Mouse (Mus musculus): ENCODE results near the gene Srsf2. TPM values are rescaled to one million over a fixed set of nuclear protein-coding genes. Genes with fewer than 3 reads are reported as not detected.

Gene Srsf2
- polyA plus RNA-seq, 1 experiment from 2014 or later = 818 TPM

DNA sequence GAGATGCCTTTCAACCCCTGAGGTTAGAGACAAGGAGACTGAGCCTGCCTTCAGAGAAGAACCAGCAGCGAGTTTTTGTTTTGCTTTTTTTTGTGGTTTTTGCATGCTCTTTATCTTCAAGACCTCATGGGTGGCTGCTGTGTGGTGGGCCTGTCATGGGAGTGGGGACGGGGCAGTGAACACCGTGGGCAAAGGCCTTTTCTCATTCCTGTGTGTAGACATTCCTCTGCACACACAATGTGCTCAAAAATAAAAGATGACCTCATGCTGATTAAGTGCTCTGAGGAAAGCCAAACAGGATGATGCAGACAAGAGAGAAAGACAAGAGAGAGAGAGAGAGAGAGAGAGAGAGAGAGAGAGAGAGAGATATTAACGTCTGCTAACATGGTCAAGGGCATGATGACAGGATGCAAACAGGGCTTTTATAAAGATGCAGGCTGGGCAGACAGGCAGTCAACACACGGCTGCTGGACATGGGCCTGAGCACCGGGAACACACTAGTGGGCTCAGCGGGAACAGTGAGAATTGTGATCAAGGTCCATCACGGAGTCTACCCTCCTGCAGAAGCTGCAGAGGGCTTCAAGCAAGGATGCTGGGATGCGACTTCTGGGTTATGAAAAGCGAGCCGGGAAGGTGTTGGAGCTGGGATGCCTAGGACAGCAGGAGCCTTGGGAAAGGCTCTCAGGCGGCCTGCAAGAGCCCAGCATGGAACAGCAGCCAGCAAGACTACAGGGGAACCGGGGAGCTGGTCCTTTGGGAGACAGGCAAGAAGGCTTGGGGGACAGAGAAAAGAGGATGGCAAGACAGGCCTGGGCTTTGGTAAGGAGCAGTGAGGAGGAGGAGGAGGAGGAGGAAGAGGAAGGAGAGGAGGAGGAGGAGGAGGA is 31.6 kb downstream of the Srsf2 start:
- peak overlapping the region; percentile 53 for H3K27ac ChIP-seq
- 58% methylated on average over 13 of the region's 13 CpGs for WGBS

GRCm38 (mm10) chr11:116819932-116820593 is 32.8 kb downstream of the Srsf2 start:
- 92% methylated on average over 5 of the region's 5 CpGs for WGBS
- Histone ChIP-seq H3K27ac (peak overlapping the region; percentile 53; the same call in 1 of the 2 replicates), H3K9me3 (no peaks in the 10 kb centered on the region), H3K27me3 (ENCODE audit: insufficient read depth, poor library complexity, severe bottlenecking) (0 out of 2 replicates have a peak, but pooled peaks cover 4% of the 10 kb centered on the region), H3K4me1 (replicated peaks) (peaks cover 69% of the 10 kb centered on the region), H3K36me3 (0 out of 2 replicates have a peak, but pooled peaks cover 5% of the 10 kb centered on the region), H3K4me3 (no peak overlapping the region)
- DNase-seq (ENCODE audit: low spot score) = no peak

More for the DNA sequence above, 31.6 kb downstream of the Srsf2 start:
- peaks cover 69% of the 10 kb centered on the region for H3K4me1 ChIP-seq (replicated peaks)
- 0 out of 2 replicates have a peak, but pooled peaks cover 5% of the 10 kb centered on the region for H3K36me3 ChIP-seq
- H3K27me3 ChIP-seq (ENCODE audit: insufficient read depth, poor library complexity, severe bottlenecking) = 0 out of 2 replicates have a peak, but pooled peaks cover 2% of the 10 kb centered on the region
- no peak overlapping the region for H3K4me3 ChIP-seq
- H3K9me3 ChIP-seq = no peaks in the 10 kb centered on the region
- no peak for DNase-seq (ENCODE audit: low spot score)

GRCm38 (mm10) chr11:116818722-116819121 is 34.2 kb downstream of the Srsf2 start:
- Histone ChIP-seq H3K4me3 (no peak overlapping the region), H3K4me1 (replicated peaks) (peaks cover 79% of the 10 kb centered on the region), H3K9me3 (no peaks in the 10 kb centered on the region), H3K27me3 (ENCODE audit: insufficient read depth, poor library complexity, severe bottlenecking) (0 out of 2 replicates have a peak, but pooled peaks cover 4% of the 10 kb centered on the region), H3K36me3 (0 out of 2 replicates have a peak, but pooled peaks cover 5% of the 10 kb centered on the region), H3K27ac (0 out of 2 replicates have a peak overlapping the region, but pooled peaks have one; percentile 12)
- WGBS = 76% methylated on average over 8 of the region's 8 CpGs
- DNase-seq (ENCODE audit: low spot score) = no peak

DNA sequence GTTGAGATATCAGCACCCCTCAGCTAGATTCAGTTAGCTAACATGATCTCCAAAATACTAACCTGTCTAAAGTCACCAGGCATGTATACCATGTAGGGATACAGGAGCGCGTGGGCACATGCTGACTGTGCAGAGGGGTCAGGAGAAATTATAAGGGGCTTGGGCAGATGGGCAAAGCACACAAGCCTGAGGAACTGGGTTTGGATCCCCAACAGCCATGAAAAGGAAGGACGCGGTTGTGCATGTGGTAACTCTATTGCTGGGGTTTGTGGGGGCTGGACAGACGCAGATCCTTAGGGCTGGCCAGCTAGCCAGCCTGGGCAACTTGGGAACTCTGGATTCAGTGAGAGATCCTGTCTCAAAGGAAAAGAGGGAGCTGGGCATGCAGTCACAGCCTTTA is 35.3 kb downstream of the Srsf2 start:
- WGBS = 98% methylated on average over 5 of the region's 5 CpGs
- no peaks in the 10 kb centered on the region for H3K9me3 ChIP-seq
- H3K27me3 ChIP-seq (ENCODE audit: insufficient read depth, poor library complexity, severe bottlenecking) = 0 out of 2 replicates have a peak, but pooled peaks cover 4% of the 10 kb centered on the region
- no peak overlapping the region for H3K4me3 ChIP-seq
- no peak for DNase-seq (ENCODE audit: low spot score)
- H3K27ac ChIP-seq = no peak overlapping the region
- no peaks in the 10 kb centered on the region for H3K36me3 ChIP-seq
- H3K4me1 ChIP-seq (replicated peaks) = peaks cover 88% of the 10 kb centered on the region

DNA sequence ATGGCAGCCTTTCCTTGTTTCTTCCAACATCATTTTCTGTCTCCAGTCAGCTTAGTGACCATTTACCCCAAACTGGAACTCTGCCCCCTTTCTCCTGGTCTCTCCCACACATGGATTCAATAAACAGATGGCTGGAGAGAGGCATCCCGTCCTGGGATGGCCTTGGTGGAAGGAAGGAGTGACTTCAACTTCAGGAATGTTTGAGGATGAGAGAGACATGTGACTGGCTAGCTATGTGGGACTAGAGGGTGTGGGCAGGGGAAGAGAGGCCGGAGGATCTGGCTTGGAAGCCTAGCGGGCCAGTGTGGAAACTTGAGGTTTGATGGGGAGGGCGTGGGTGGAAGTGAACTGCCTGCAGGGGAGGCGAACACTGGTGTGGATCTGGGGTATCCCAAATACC is 36.1 kb downstream of the Srsf2 start:
- no peaks in the 10 kb centered on the region for H3K9me3 ChIP-seq
- 0 out of 2 replicates have a peak overlapping the region, but pooled peaks have one; percentile 86 for H3K27ac ChIP-seq
- no peak for DNase-seq (ENCODE audit: low spot score)
- H3K4me3 ChIP-seq = no peak overlapping the region
- H3K4me1 ChIP-seq (replicated peaks) = peaks cover 88% of the 10 kb centered on the region
- H3K27me3 ChIP-seq (ENCODE audit: insufficient read depth, poor library complexity, severe bottlenecking) = 0 out of 2 replicates have a peak, but pooled peaks cover 4% of the 10 kb centered on the region
- no peaks in the 10 kb centered on the region for H3K36me3 ChIP-seq
- 77% methylated on average over 5 of the region's 5 CpGs for WGBS

DNA sequence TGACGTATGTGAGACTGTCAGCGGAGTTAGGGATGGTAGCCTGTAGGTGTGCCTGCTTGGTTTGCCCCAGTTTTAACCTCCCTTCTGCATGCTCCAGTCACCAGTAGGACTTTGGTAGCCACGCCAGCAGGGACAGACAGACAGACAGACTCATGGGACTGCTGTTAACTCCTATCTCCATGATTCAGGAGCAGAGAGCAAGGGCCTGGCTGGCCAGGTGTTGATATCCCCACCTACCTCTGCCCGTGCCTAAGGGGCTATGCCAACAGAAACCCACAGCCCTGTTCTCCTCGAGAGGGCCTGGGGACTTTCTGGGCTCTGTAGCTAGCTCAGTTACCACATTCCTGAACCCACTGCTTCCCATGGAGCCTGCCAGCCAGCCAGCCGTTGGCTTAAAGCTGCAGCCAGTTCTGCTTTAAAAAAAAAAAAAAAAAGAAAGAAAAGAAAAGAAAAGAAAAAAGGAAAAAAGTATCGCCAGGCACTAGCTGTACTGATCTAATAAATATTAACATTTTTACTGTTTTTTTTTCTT is 37.9 kb downstream of the Srsf2 start:
- no peak for DNase-seq (ENCODE audit: low spot score)
- peak overlapping the region; percentile 48; the same call in 1 of the 2 replicates for H3K4me3 ChIP-seq
- H3K9me3 ChIP-seq = no peaks in the 10 kb centered on the region
- H3K27me3 ChIP-seq (ENCODE audit: insufficient read depth, poor library complexity, severe bottlenecking) = peaks cover 7% of the 10 kb centered on the region; the same call in 1 of the 2 replicates
- no peaks in the 10 kb centered on the region for H3K36me3 ChIP-seq
- peak overlapping the region; percentile 93 for H3K27ac ChIP-seq
- WGBS = 19% methylated on average over 7 of the region's 7 CpGs
- peaks cover 90% of the 10 kb centered on the region for H3K4me1 ChIP-seq (replicated peaks)

- Histone ChIP-seq H3K27ac (peak overlapping the region; percentile 93), H3K9me3 (no peaks in the 10 kb centered on the region), H3K36me3 (no peaks in the 10 kb centered on the region), H3K4me3 (peak overlapping the region; percentile 48), H3K27me3 (ENCODE audit: insufficient read depth, poor library complexity, severe bottlenecking) (peaks cover 14% of the 10 kb centered on the region), H3K4me1 (replicated peaks) (peaks cover 92% of the 10 kb centered on the region)
- 3% methylated on average over 20 of the region's 20 CpGs for WGBS
- peak; percentile 83 for DNase-seq (ENCODE audit: low spot score)
These were observed 38.6 kb downstream of the Srsf2 start for GRCm38 (mm10) chr11:116814076-116814883.

DNA sequence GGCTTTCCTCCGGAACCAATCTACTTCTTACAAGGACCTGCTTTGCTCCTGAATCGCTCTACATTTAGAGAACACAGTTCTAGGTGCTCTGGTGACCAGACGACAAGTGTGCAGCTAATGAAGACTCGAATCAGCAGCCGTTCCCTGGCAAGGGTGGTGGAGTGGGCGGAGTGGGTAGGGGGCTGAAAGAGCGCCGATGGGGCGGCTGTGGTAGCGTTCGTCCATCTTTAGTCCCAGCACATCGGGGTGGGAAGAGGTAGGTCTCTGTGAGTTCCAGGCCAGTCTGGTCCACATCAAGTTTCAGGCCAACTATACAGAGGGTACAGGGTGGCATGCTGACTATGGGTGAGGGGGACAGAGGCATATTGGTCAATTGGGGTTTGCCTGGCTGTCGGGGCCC is 39.3 kb downstream of the Srsf2 start:
- WGBS = 74% methylated on average over 13 of the region's 13 CpGs
- H3K27me3 ChIP-seq (ENCODE audit: insufficient read depth, poor library complexity, severe bottlenecking) = peaks cover 14% of the 10 kb centered on the region
- peaks cover 90% of the 10 kb centered on the region for H3K4me1 ChIP-seq (replicated peaks)
- H3K4me3 ChIP-seq = peak overlapping the region; percentile 48
- H3K9me3 ChIP-seq = no peaks in the 10 kb centered on the region
- H3K36me3 ChIP-seq = 0 out of 2 replicates have a peak, but pooled peaks cover 2% of the 10 kb centered on the region
- no peak for DNase-seq (ENCODE audit: low spot score)
- peak overlapping the region; percentile 93 for H3K27ac ChIP-seq

GRCm38 (mm10) chr11:116812793-116813529 is 39.9 kb downstream of the Srsf2 start:
- H3K27me3 ChIP-seq (ENCODE audit: insufficient read depth, poor library complexity, severe bottlenecking) = peaks cover 14% of the 10 kb centered on the region
- H3K4me1 ChIP-seq (replicated peaks) = peaks cover 93% of the 10 kb centered on the region
- peak overlapping the region; percentile 93 for H3K27ac ChIP-seq
- 43% methylated on average over 21 of the region's 21 CpGs for WGBS
- H3K4me3 ChIP-seq = peak overlapping the region; percentile 48
- H3K9me3 ChIP-seq = no peaks in the 10 kb centered on the region
- 0 out of 2 replicates have a peak, but pooled peaks cover 2% of the 10 kb centered on the region for H3K36me3 ChIP-seq
- peak; percentile 67 for DNase-seq (ENCODE audit: low spot score)

- Histone ChIP-seq H3K27ac (peak overlapping the region; percentile 93), H3K4me1 (replicated peaks) (peaks cover 84% of the 10 kb centered on the region), H3K36me3 (0 out of 2 replicates have a peak, but pooled peaks cover 2% of the 10 kb centered on the region), H3K9me3 (no peaks in the 10 kb centered on the region), H3K27me3 (ENCODE audit: insufficient read depth, poor library complexity, severe bottlenecking) (peaks cover 12% of the 10 kb centered on the region), H3K4me3 (peak overlapping the region; percentile 48)
- WGBS = 5% methylated on average over 32 of the region's 32 CpGs
- DNase-seq (ENCODE audit: low spot score) = peak; percentile 87
These were observed 41.7 kb downstream of the Srsf2 start for GRCm38 (mm10) chr11:116810983-116811901.
